ENCODE assay signal across 12 mouse cellular contexts in the genomic region with DNA sequence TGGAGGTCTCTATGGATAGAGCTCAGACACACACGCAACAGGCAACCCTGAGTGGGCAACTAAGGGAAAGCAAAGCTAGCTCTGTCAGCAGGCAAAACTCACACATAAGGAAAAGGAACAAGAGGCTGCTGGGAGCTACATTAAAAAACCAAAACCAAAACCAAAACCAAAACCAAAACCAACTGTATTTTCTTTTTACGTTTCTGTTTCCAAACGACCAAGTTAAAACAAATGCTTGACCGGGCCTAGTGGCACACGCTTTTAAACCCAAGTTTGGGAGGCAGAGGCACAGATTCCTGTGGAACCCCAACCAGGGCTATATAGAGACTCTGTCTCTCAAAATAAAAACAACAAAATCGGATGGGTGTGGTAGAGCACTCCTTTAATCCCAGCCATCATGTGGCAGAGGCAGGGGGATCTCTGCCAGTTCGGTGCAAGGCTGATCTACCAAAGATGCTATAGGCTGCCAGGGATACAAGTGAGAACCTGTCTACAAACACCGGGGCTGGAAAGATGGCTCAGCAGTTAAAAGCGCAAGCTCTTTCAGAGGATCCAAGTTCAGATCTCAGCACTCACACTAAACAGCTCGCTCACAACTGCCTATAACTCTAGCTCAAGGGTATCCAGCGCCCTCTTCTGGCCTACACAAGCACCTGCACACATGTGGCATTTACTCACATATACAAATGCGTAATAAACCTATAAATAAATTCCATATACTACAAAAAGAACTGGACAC. TPM values are rescaled to one million over a fixed set of nuclear protein-coding genes. Genes with fewer than 3 reads are reported as not detected.
DNase-seq lines count a peak whose midpoint lies in the region; ATAC-seq and TF ChIP-seq lines count a peak whose summit lies in the region.
"Had no signal": no experiment of that assay in that cellular context is flagged by ENCODE, and none has a peak within 500 bp of the region (broad histone marks: within the 10 kb centered on the region; RNA-seq: fewer than 3 reads in every experiment).

No protein-coding gene starts in this region.

- H3K4me2 ChIP-seq in hindbrain, postnatal 0 days (ENCODE audit: low read depth, low read length) = no peak overlapping the region
- no peak overlapping the region for H3K4me2 ChIP-seq in forebrain, embryonic 15.5 days (replicated peaks)
- H3K4me2 ChIP-seq in hindbrain, embryonic 12.5 days (replicated peaks) = no peak overlapping the region
- H3K4me2 ChIP-seq: liver, embryonic 15.5 days had no signal

- no peaks in the 10 kb centered on the region for H3K27me3 ChIP-seq in hindbrain, postnatal 0 days (ENCODE audit: insufficient read depth, low read length)
- no peaks in the 10 kb centered on the region for H3K27me3 ChIP-seq in hindbrain, embryonic 10.5 days (ENCODE audit: insufficient read depth, poor library complexity, severe bottlenecking)
- H3K27me3 ChIP-seq in forebrain, embryonic 15.5 days = no peaks in the 10 kb centered on the region
- no peaks in the 10 kb centered on the region for H3K27me3 ChIP-seq in hindbrain, embryonic 12.5 days
- H3K27me3 ChIP-seq: liver, embryonic 15.5 days had no signal

- 0 out of 2 replicates have a peak overlapping the region, but pooled peaks have one; percentile 41 for H3K27ac ChIP-seq in hindbrain, postnatal 0 days
- no peak overlapping the region for H3K27ac ChIP-seq in hindbrain, embryonic 10.5 days
- no peak overlapping the region for H3K27ac ChIP-seq in forebrain, embryonic 15.5 days (replicated peaks)
- no peak overlapping the region for H3K27ac ChIP-seq in hindbrain, embryonic 12.5 days
- H3K27ac ChIP-seq: forebrain, embryonic 10.5 days; liver, embryonic 15.5 days had no signal

- no peak overlapping the region for H3K9ac ChIP-seq in hindbrain, postnatal 0 days (replicated peaks; ENCODE audit: low read length)
- no peak overlapping the region for H3K9ac ChIP-seq in forebrain, embryonic 15.5 days (replicated peaks)
- H3K9ac ChIP-seq in hindbrain, embryonic 12.5 days = no peak overlapping the region
- H3K9ac ChIP-seq: liver, embryonic 15.5 days had no signal

- no peaks in the 10 kb centered on the region for H3K4me1 ChIP-seq in hindbrain, postnatal 0 days (ENCODE audit: insufficient read depth, low read length)
- peaks cover 26% of the 10 kb centered on the region; the same call in 1 of the 2 replicates for H3K4me1 ChIP-seq in hindbrain, embryonic 10.5 days (replicated peaks)
- peaks cover 6% of the 10 kb centered on the region; the same call in 1 of the 2 replicates for H3K4me1 ChIP-seq in forebrain, embryonic 15.5 days
- H3K4me1 ChIP-seq in hindbrain, embryonic 12.5 days = peaks cover 8% of the 10 kb centered on the region; the same call in 1 of the 2 replicates

- ATAC-seq in hindbrain, postnatal 0 days = no peak
- peak; percentile 85 for ATAC-seq in CD4-positive, CD25-positive, alpha-beta regulatory T cell, adult 4 months
- ATAC-seq in forebrain, embryonic 15.5 days (replicated peaks) = no peak
- no peak for ATAC-seq in hindbrain, embryonic 12.5 days (ENCODE audit: low FRiP score)
- ATAC-seq: hindbrain, embryonic 16.5 days had no signal

- WGBS in hindbrain, postnatal 0 days = 90% methylated on average over 12 of the region's 12 CpGs
- 92% methylated on average over 12 of the region's 12 CpGs for WGBS in hindbrain, embryonic 10.5 days
- whole genome bisulfite sequencing in forebrain, embryonic 15.5 days = 86% methylated on average over 12 of the region's 12 CpGs
- 90% methylated on average over 12 of the region's 12 CpGs for WGBS in hindbrain, embryonic 12.5 days

- no peak overlapping the region for H3K4me3 ChIP-seq in hindbrain, postnatal 0 days (ENCODE audit: low read length)
- H3K4me3 ChIP-seq in hindbrain, embryonic 10.5 days = no peak overlapping the region
- no peak overlapping the region for H3K4me3 ChIP-seq in forebrain, embryonic 15.5 days
- no peak overlapping the region for H3K4me3 ChIP-seq in hindbrain, embryonic 12.5 days
- H3K4me3 ChIP-seq: forebrain, embryonic 10.5 days; liver, embryonic 15.5 days had no signal

- TF ChIP-seq CTCF in hindbrain, postnatal 0 days (IDR thresholded peaks at IDR 0.05; ENCODE audit: low read depth) = peak; percentile 46; the same call in 1 of the 2 replicates

- peaks cover 34% of the 10 kb centered on the region; the same call in 1 of the 2 replicates for H3K36me3 ChIP-seq in hindbrain, postnatal 0 days (ENCODE audit: insufficient read depth, low read length)
- H3K36me3 ChIP-seq in hindbrain, embryonic 10.5 days = peaks cover 97% of the 10 kb centered on the region
- peaks cover 55% of the 10 kb centered on the region for H3K36me3 ChIP-seq in forebrain, embryonic 15.5 days
- peaks cover 73% of the 10 kb centered on the region for H3K36me3 ChIP-seq in hindbrain, embryonic 12.5 days

- no peaks in the 10 kb centered on the region for H3K9me3 ChIP-seq in hindbrain, postnatal 0 days (ENCODE audit: low read length)
- H3K9me3 ChIP-seq in hindbrain, embryonic 10.5 days = no peaks in the 10 kb centered on the region
- H3K9me3 ChIP-seq in forebrain, embryonic 15.5 days = no peaks in the 10 kb centered on the region
- H3K9me3 ChIP-seq in hindbrain, embryonic 12.5 days (replicated peaks) = no peaks in the 10 kb centered on the region
- H3K9me3 ChIP-seq: forebrain, embryonic 10.5 days; liver, embryonic 15.5 days had no signal

- no peak for DNase-seq in hindbrain, postnatal 0 days (ENCODE audit: low spot score)
- DNase-seq in hindbrain, embryonic 10.5 days (ENCODE audit: low spot score) = no peak
- peak; percentile 63 for DNase-seq in 416B (ENCODE audit: low read depth)
- peak; percentile 30 for DNase-seq in fat pad, adult 2 months (ENCODE audit: extremely low read depth, low read depth, low spot score)
- DNase-seq: cerebellum, adult 8-10 months; layer of hippocampus, adult 9-11 months had no signal

RNA-seq across cellular contexts. Expression of gene AI413582, which starts 26.4 kb away (rescaled TPM):
- total RNA-seq in hindbrain, postnatal 0 days (2014; rRNA removed) = 50.2 and 59.6 TPM in 2 replicates
- 92.7 and 95.3 TPM in 2 replicates for polyA plus RNA-seq in hindbrain, postnatal 0 days (2015; fragmentation: Nextera tagmentation; extraction: Ambion mirVana)
- polyA plus RNA-seq in hindbrain, embryonic 10.5 days (2016; fragmentation: Nextera tagmentation; extraction: Ambion mirVana) = 19.1 and 23.9 TPM in 2 replicates
- polyA plus RNA-seq in CD4-positive, CD25-positive, alpha-beta regulatory T cell, adult 4 months (2017; shearing (Covaris generic)) = 100 to 1,000 TPM; 106 to 112 TPM
- polyA plus RNA-seq in forebrain, embryonic 15.5 days (2015; fragmentation: Nextera tagmentation; extraction: Ambion mirVana) = 34.8 and 37.4 TPM in 2 replicates
- 19.8 and 21.9 TPM in 2 replicates for polyA plus RNA-seq in hindbrain, embryonic 12.5 days (2016; fragmentation: Nextera tagmentation; extraction: Ambion mirVana)

RNA-seq across cellular contexts. Expression of gene Nudt3, which starts 31.3 kb away (rescaled TPM):
- total RNA-seq in hindbrain, postnatal 0 days (2014; rRNA removed) = 252 and 264 TPM in 2 replicates
- polyA plus RNA-seq in hindbrain, postnatal 0 days (2015; fragmentation: Nextera tagmentation; extraction: Ambion mirVana) = 210 and 220 TPM in 2 replicates
- polyA plus RNA-seq in hindbrain, embryonic 10.5 days (2016; fragmentation: Nextera tagmentation; extraction: Ambion mirVana) = 90.6 and 145 TPM in 2 replicates
- polyA plus RNA-seq in CD4-positive, CD25-positive, alpha-beta regulatory T cell, adult 4 months (2017; shearing (Covaris generic)) = 10 to 100 TPM; 14.5 to 27.5 TPM
- polyA plus RNA-seq in forebrain, embryonic 15.5 days (2015; fragmentation: Nextera tagmentation; extraction: Ambion mirVana) = 273 and 295 TPM in 2 replicates
- polyA plus RNA-seq in hindbrain, embryonic 12.5 days (2016; fragmentation: Nextera tagmentation; extraction: Ambion mirVana) = 199 and 204 TPM in 2 replicates

RNA-seq across cellular contexts. Expression of gene Hmga1, which starts 35.7 kb away (rescaled TPM):
- total RNA-seq in hindbrain, postnatal 0 days (2014; rRNA removed) = 142 and 170 TPM in 2 replicates
- polyA plus RNA-seq in hindbrain, postnatal 0 days (2015; fragmentation: Nextera tagmentation; extraction: Ambion mirVana) = 130 and 145 TPM in 2 replicates
- 541 and 748 TPM in 2 replicates for polyA plus RNA-seq in hindbrain, embryonic 10.5 days (2016; fragmentation: Nextera tagmentation; extraction: Ambion mirVana)
- 10 to 100 TPM; 82.7 to 84.0 TPM for polyA plus RNA-seq in CD4-positive, CD25-positive, alpha-beta regulatory T cell, adult 4 months (2017; shearing (Covaris generic))
- polyA plus RNA-seq in forebrain, embryonic 15.5 days (2015; fragmentation: Nextera tagmentation; extraction: Ambion mirVana) = 106 and 121 TPM in 2 replicates
- 161 and 162 TPM in 2 replicates for polyA plus RNA-seq in hindbrain, embryonic 12.5 days (2016; fragmentation: Nextera tagmentation; extraction: Ambion mirVana)

RNA-seq across cellular contexts. Expression of gene RPS10-NUDT3, which starts 43.0 kb away (rescaled TPM):
- not detected in 2 replicates for total RNA-seq in hindbrain, postnatal 0 days (2014; rRNA removed)
- polyA plus RNA-seq in hindbrain, postnatal 0 days (2015; fragmentation: Nextera tagmentation; extraction: Ambion mirVana) = not detected in 2 replicates
- 0.86 TPM in 1 of 2 replicates, not detected in the other for polyA plus RNA-seq in hindbrain, embryonic 10.5 days (2016; fragmentation: Nextera tagmentation; extraction: Ambion mirVana)
- polyA plus RNA-seq in CD4-positive, CD25-positive, alpha-beta regulatory T cell, adult 4 months (2017; shearing (Covaris generic)) = not detected
- not detected in 2 replicates for polyA plus RNA-seq in forebrain, embryonic 15.5 days (2015; fragmentation: Nextera tagmentation; extraction: Ambion mirVana)
- not detected in 2 replicates for polyA plus RNA-seq in hindbrain, embryonic 12.5 days (2016; fragmentation: Nextera tagmentation; extraction: Ambion mirVana)
- polyA plus RNA-seq: forebrain, embryonic 10.5 days; hindbrain, embryonic 16.5 days; liver, embryonic 15.5 days had no signal

RNA-seq across cellular contexts. Expression of gene Rps10, which starts 44.5 kb away (rescaled TPM):
- total RNA-seq in hindbrain, postnatal 0 days (2014; rRNA removed) = 1,174 and 1,303 TPM in 2 replicates
- polyA plus RNA-seq in hindbrain, postnatal 0 days (2015; fragmentation: Nextera tagmentation; extraction: Ambion mirVana) = 497 and 519 TPM in 2 replicates
- polyA plus RNA-seq in hindbrain, embryonic 10.5 days (2016; fragmentation: Nextera tagmentation; extraction: Ambion mirVana) = 827 and 832 TPM in 2 replicates
- 1,000 to 10,000 TPM; 1,603 to 1,674 TPM for polyA plus RNA-seq in CD4-positive, CD25-positive, alpha-beta regulatory T cell, adult 4 months (2017; shearing (Covaris generic))
- 578 and 580 TPM in 2 replicates for polyA plus RNA-seq in forebrain, embryonic 15.5 days (2015; fragmentation: Nextera tagmentation; extraction: Ambion mirVana)
- polyA plus RNA-seq in hindbrain, embryonic 12.5 days (2016; fragmentation: Nextera tagmentation; extraction: Ambion mirVana) = 618 and 712 TPM in 2 replicates

Comparison
In these comparisons a context has a peak if more than half of its experiments do, and no peak if none do; other contexts are left out.
1. DNase-seq: peak in 416B (single experiment) and fat pad, adult 2 months (single experiment); none in hindbrain, postnatal 0 days (single experiment) and hindbrain, embryonic 10.5 days (single experiment).